Mouse (Mus musculus) CH12.LX (cell line): ENCODE data around the gene Sorbs2. TPM values are rescaled to one million over a fixed set of nuclear protein-coding genes. Genes with fewer than 3 reads are reported as not detected.

ENCODE experiments used
- DNase-seq: peaks from one replicate; pipeline ENCODE4 v3.0.0-alpha.2; 2013; ENCODE audit errors: extremely low read depth
- H3K27ac ChIP-seq: 2 replicates; pipeline ENCODE4 v1.5.1; 2012; ENCODE audit warnings: low read depth, mild to moderate bottlenecking, control low read depth, moderate library complexity; ENCODE audit not compliant: insufficient read depth
- H3K27me3 ChIP-seq: replicated peaks from 2 replicates; pipeline ENCODE3; 2012; ENCODE audit warnings: inconsistent platforms
- H3K36me3 ChIP-seq, 2 experiments: replicated peaks in 1 of 2; 2 replicates each; pipeline versions ENCODE3 to v1.6.1; 2012; ENCODE audit warnings: inconsistent platforms in 1 of 2, low read length in 1 of 2, mild to moderate bottlenecking in 1 of 2, mixed read lengths in 1 of 2, moderate library complexity in 1 of 2; ENCODE audit not compliant: control insufficient read depth in 1 of 2, insufficient read depth in 1 of 2
- H3K4me1 ChIP-seq, 2 experiments: 2 replicates each; pipeline ENCODE4 v1.6.1; 2012; ENCODE audit warnings: inconsistent platforms in 1 of 2, moderate library complexity in 1 of 2; ENCODE audit not compliant: insufficient read depth in 2 of 2, control insufficient read depth in 1 of 2
- H3K4me2 ChIP-seq: 2 replicates; pipeline ENCODE4 v1.6.1; 2012; ENCODE audit warnings: low read depth, mild to moderate bottlenecking, control low read depth; ENCODE audit not compliant: poor library complexity, insufficient read depth, severe bottlenecking
- H3K4me3 ChIP-seq, 3 experiments: fragments of 150-350 bp in 1 of 3; sonication (generic) in 1 of 3; replicated peaks in 1 of 3; 2 replicates each; pipeline versions ENCODE3 to v1.5.1; 2011 to 2012; ENCODE audit warnings: low read depth in 2 of 3, low read length in 2 of 3, mild to moderate bottlenecking in 2 of 3, moderate library complexity in 2 of 3, control low read depth in 1 of 3, improper control_type of control experiment in 1 of 3, inconsistent platforms in 1 of 3, mixed read lengths in 1 of 3; ENCODE audit not compliant: poor library complexity in 1 of 3
- H3K79me2 ChIP-seq: replicated peaks from 2 replicates; pipeline ENCODE4 v1.6.1; 2012; ENCODE audit warnings: mild to moderate bottlenecking, moderate library complexity; ENCODE audit not compliant: control insufficient read depth, poor library complexity, insufficient read depth, severe bottlenecking; ENCODE audit errors: extremely low read depth
- H3K9ac ChIP-seq: 2 replicates; pipeline ENCODE4 v1.6.1; 2012; ENCODE audit warnings: low read depth, mild to moderate bottlenecking, control low read depth, moderate library complexity; ENCODE audit not compliant: insufficient read depth
- H3K9me3 ChIP-seq: replicated peaks from 2 replicates; pipeline ENCODE3; 2012; ENCODE audit warnings: low read length, inconsistent platforms, mixed read lengths
- CHD1 ChIP-seq: IDR thresholded peaks from 2 replicates; pipeline ENCODE4 v1.6.1; 2012; ENCODE audit warnings: low read depth, low read length, improper control_type of control experiment, inconsistent platforms
- CHD2 ChIP-seq: IDR thresholded peaks from 2 replicates; pipeline ENCODE4 v1.6.1; 2011; ENCODE audit warnings: low read length, improper control_type of control experiment
- CTCF ChIP-seq, 2 experiments: IDR thresholded peaks in 1 of 2; conservative IDR thresholded peaks in 1 of 2; 2 replicates each; pipeline ENCODE4 v1.5.1; 2011 to 2012; ENCODE audit warnings: low read depth in 2 of 2, low read length in 2 of 2, improper control_type of control experiment in 1 of 2, inconsistent platforms in 1 of 2, mild to moderate bottlenecking in 1 of 2, moderate library complexity in 1 of 2
- E2F4 ChIP-seq: IDR thresholded peaks from 2 replicates; pipeline ENCODE4 v1.6.1; 2011; ENCODE audit warnings: low read depth, low read length, improper control_type of control experiment; ENCODE audit not compliant: insufficient replicate concordance
- ETS1 ChIP-seq: conservative IDR thresholded peaks from 2 replicates; pipeline ENCODE4 v1.6.1; 2012; ENCODE audit warnings: low read depth, mild to moderate bottlenecking, inconsistent platforms, low read length, improper control_type of control experiment, moderate library complexity
- MAZ ChIP-seq: IDR thresholded peaks from 2 replicates; pipeline ENCODE4 v1.6.1; 2012; ENCODE audit warnings: low read depth, mild to moderate bottlenecking, inconsistent platforms, low read length, improper control_type of control experiment, moderate library complexity
- MEF2A ChIP-seq: IDR thresholded peaks from 2 replicates; pipeline ENCODE4 v1.6.1; 2014; ENCODE audit warnings: low read depth, mild to moderate bottlenecking, inconsistent platforms, low read length, improper control_type of control experiment, borderline replicate concordance
- MXI1 ChIP-seq: IDR thresholded peaks from 2 replicates; pipeline ENCODE4 v1.6.1; 2011; ENCODE audit warnings: mild to moderate bottlenecking, low read depth, low read length, improper control_type of control experiment
- MYC ChIP-seq: IDR thresholded peaks from 2 replicates; pipeline ENCODE4 v1.6.1; 2011; ENCODE audit warnings: low read depth, mild to moderate bottlenecking, improper control_type of control experiment, low read length
- POLR2AphosphoS2 ChIP-seq: IDR thresholded peaks from 2 replicates; pipeline ENCODE4 v1.6.1; 2011; ENCODE audit warnings: low read depth, low read length, improper control_type of control experiment
- USF1 ChIP-seq: IDR thresholded peaks from 2 replicates; pipeline ENCODE4 v1.6.1; 2014; ENCODE audit warnings: low read depth, mild to moderate bottlenecking, inconsistent platforms, low read length, improper control_type of control experiment
- ZMIZ1 ChIP-seq: IDR thresholded peaks from 2 replicates; pipeline ENCODE4 v1.6.1; 2012; ENCODE audit warnings: low read depth, mild to moderate bottlenecking, inconsistent platforms, low read length, improper control_type of control experiment
- dilution Hi-C: fragments of 300-500 bp; cut with MboI; formaldehyde crosslinking; loops from 2 replicates; pipeline ENCODE4 v1.14.3; 2020; ENCODE audit warnings: low sequenced_read_pairs; ENCODE audit not compliant: extremely low pct_unique_long_range_greater_than_20kb, extremely low pct_ligation_motif_present
- in situ Hi-C: fragments of 300-500 bp; cut with MboI; formaldehyde crosslinking; loops from 3 replicates; pipeline ENCODE4 v1.14.3; 2019; ENCODE audit warnings: low sequenced_read_pairs, low pct_ligation_motif_present, low pct_unique_long_range_greater_than_20kb, mixed read lengths
- polyA plus RNA-seq: library from polyadenylated mRNA; unstranded; fragments of >175 nt; gene quantifications from 2 replicates; pipeline ENCODE4 v1.2.1, GENCODE M21; 2012; ENCODE audit warnings: low read depth; ENCODE audit not compliant: insufficient read length
- total RNA-seq, 2 experiments: library from RNA; depleted of rRNA; stranded (reverse); fragments of 300-350 nt in 1 of 2; fragments of >200 nt in 1 of 2; gene quantifications; 2 replicates each; pipeline ENCODE4 v1.2.3; 2012 to 2014

Gene Sorbs2
- total and polyA plus RNA-seq, 3 experiments, result not detected

DNA sequence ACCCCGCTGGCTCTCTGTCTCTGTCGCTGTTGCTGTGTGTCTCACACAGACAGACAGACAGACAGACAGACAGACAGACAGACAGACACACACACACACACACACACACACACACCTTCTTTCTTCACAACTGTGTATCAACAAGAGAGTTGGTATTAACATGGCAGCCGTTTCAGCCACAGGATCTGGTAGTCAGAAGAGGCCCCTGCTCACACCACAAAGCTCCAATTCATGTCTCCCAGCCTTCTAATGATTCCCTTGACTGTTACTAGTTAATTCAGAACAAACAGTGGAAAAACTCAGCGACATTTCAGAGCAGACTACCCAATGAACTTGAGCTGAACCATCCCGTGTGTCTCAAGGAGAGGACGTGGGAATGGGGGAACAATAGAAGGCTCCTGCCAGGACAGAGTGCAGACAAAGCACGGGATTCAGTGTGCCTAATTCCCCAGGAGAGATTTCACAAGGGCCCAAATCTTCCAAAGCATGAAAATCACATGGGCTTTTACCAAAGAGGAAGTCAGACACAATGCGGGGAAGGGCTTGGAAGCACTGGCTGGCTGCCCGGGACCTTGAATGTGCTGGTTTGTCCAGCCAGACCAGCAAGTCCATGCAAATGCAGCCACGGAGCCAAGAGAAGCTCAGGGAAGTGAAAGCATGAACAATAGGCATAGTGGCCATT, 367.5 kb downstream of the Sorbs2 start:
- dilution Hi-C loops (no loop called here), in situ Hi-C loops (no loop called here)
- TF ChIP-seq USF1 (no peak), MAZ (no peak), POLR2AphosphoS2 (no peak), E2F4 (no peak)
- Histone ChIP-seq H3K79me2 (no peaks in the 10 kb centered on the region), H3K27me3 (no peaks in the 10 kb centered on the region), H3K27ac (no peak overlapping the region), H3K4me2 (no peak overlapping the region), H3K36me3 (no peaks in the 10 kb centered on the region), H3K9me3 (peaks cover 3% of the 10 kb centered on the region), H3K4me1 (peaks cover 3 to 4% of the 10 kb centered on the region in 2 experiments; a peak in 2 of 4 replicates), H3K9ac (no peak overlapping the region), H3K4me3 (no peak overlapping the region)
- no peak for DNase-seq

GRCm38 (mm10) chr8:45876397-45876796, 368.8 kb downstream of the Sorbs2 start:
- DNase-seq, result no peak
- Histone ChIP-seq H3K79me2 (no peaks in the 10 kb centered on the region), H3K4me1 (peaks cover 3 to 4% of the 10 kb centered on the region in 2 experiments; a peak in 2 of 4 replicates), H3K9me3 (peaks cover 6% of the 10 kb centered on the region), H3K9ac (no peak overlapping the region), H3K4me3 (no peak overlapping the region), H3K27me3 (no peaks in the 10 kb centered on the region)
- in situ Hi-C loops, result no loop called here
- dilution Hi-C loops, result no loop called here
- TF ChIP-seq CTCF (conservative IDR thresholded peaks at IDR 0.05 in 1 of 2, IDR thresholded peaks at IDR 0.05 in 1 of 2; ENCODE audit: low read depth in 2 of 2, low read length in 2 of 2) (no peak), MEF2A (no peak), CHD2 (no peak), MXI1 (no peak), ZMIZ1 (no peak), ETS1 (no peak), MYC (no peak), CHD1 (no peak)
- TF ChIP-seq, all 38 proteins: peak for 0
- Histone ChIP-seq H3K27ac (no peak overlapping the region), H3K36me3 (no peaks in the 10 kb centered on the region), H3K4me2 (no peak overlapping the region)

Other genes starting within 250 kb of the Sorbs2 start
- gene F11, start 245.8 kb upstream of the Sorbs2 start, total RNA-seq (2012; rRNA removed), result not detected in 2 replicates
- gene F11, start 245.8 kb upstream of the Sorbs2 start, total RNA-seq (2014; rRNA removed), result not detected in 2 replicates
- gene F11, start 245.8 kb upstream of the Sorbs2 start, polyA plus RNA-seq, result not detected in 2 replicates
- gene Klkb1, start 212.9 kb upstream of the Sorbs2 start, total RNA-seq (2012; rRNA removed), result not detected in 2 replicates
- gene Klkb1, start 212.9 kb upstream of the Sorbs2 start, total RNA-seq (2014; rRNA removed), result not detected in 2 replicates
- 0.04 TPM in 1 of 2 replicates, not detected in the other for gene Klkb1, start 212.9 kb upstream of the Sorbs2 start, polyA plus RNA-seq
- not detected in 2 replicates for gene Gm45753, start 199.3 kb upstream of the Sorbs2 start, total RNA-seq (2012; rRNA removed)
- gene Gm45753, start 199.3 kb upstream of the Sorbs2 start, total RNA-seq (2014; rRNA removed), result not detected in 2 replicates
- gene Gm45753, start 199.3 kb upstream of the Sorbs2 start, polyA plus RNA-seq, result not detected in 2 replicates
- gene Cyp4v3, start 174.6 kb upstream of the Sorbs2 start, total RNA-seq (2012; rRNA removed), result 1.2 and 2.2 TPM in 2 replicates
- gene Cyp4v3, start 174.6 kb upstream of the Sorbs2 start, total RNA-seq (2014; rRNA removed), result 2.8 and 3.1 TPM in 2 replicates
- 2.5 and 2.8 TPM in 2 replicates for gene Cyp4v3, start 174.6 kb upstream of the Sorbs2 start, polyA plus RNA-seq
- not detected in 2 replicates for gene Fam149a, start 125.5 kb upstream of the Sorbs2 start, total RNA-seq (2012; rRNA removed)
- not detected in 2 replicates for gene Fam149a, start 125.5 kb upstream of the Sorbs2 start, total RNA-seq (2014; rRNA removed)
- not detected in 2 replicates for gene Fam149a, start 125.5 kb upstream of the Sorbs2 start, polyA plus RNA-seq
- gene Tlr3, start 96.7 kb upstream of the Sorbs2 start, total RNA-seq (2012; rRNA removed), result 0.04 and 0.34 TPM in 2 replicates
- 0.88 and 1.3 TPM in 2 replicates for gene Tlr3, start 96.7 kb upstream of the Sorbs2 start, total RNA-seq (2014; rRNA removed)
- gene Tlr3, start 96.7 kb upstream of the Sorbs2 start, polyA plus RNA-seq, result 1.4 and 1.7 TPM in 2 replicates